Mouse (Mus musculus) urinary bladder, postnatal 25 days (tissue): ENCODE results near the gene Unc13c.

Experiments
- DNase-seq: peaks from one replicate; pipeline ENCODE4 v3.0.0; 2022; ENCODE audit warnings: low spot score

The Unc13c gene

GRCm38 (mm10) chr9:73968641-73969121 lies at the start of gene Unc13c:
Gene Unc13c, minus strand, starts transcription at chr9:73968966.
- peak; percentile 5 for DNase-seq

GRCm38 (mm10) chr9:74007976-74008686 lies 39.4 kb upstream of the Unc13c start:
- DNase-seq, result no peak

- no peak for DNase-seq
These were observed 33.7 kb upstream of the Unc13c start for GRCm38 (mm10) chr9:74002388-74002990.

- DNase-seq, result no peak
These were observed 19.3 kb upstream of the Unc13c start for GRCm38 (mm10) chr9:73988096-73988495.

GRCm38 (mm10) chr9:73987236-73987635 lies 18.5 kb upstream of the Unc13c start:
- DNase-seq, result no peak

- DNase-seq, result peak; percentile 71
These were observed 14.0 kb upstream of the Unc13c start for GRCm38 (mm10) chr9:73982597-73983344.

DNA sequence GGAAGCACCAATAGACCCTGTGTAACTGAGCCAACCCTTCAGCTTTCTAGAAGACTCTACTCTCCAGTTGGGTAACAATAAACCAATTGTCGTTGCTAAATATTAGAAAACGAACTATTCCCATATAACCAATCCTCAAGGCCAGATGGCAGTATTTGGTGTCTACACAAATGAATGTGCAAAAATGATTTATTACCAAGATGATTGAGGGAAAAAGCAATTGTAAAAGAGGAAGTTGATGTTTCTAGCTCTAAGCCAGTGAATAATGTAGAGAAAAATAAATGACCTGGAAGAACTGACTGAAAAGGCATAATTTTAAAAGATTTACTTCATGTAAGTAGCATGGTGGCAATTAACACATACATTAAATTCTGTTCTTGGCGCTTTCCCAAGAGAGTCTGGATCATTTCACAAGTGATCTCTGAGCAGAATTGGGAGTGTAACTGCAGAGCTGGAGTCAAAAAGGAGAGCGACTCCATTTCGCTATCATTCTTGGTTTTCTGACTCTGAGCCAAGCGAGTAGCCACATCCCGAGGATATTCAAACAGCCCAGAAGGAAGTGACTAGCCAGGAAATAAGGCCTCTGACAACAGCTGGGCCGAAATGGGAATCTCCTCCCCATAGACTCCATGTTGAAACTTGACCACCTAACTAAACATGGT lies 3.7 kb upstream of the Unc13c start:
- no peak for DNase-seq

- no peak for DNase-seq
These were observed 2.0 kb upstream of the Unc13c start for GRCm38 (mm10) chr9:73970717-73971116.

DNA sequence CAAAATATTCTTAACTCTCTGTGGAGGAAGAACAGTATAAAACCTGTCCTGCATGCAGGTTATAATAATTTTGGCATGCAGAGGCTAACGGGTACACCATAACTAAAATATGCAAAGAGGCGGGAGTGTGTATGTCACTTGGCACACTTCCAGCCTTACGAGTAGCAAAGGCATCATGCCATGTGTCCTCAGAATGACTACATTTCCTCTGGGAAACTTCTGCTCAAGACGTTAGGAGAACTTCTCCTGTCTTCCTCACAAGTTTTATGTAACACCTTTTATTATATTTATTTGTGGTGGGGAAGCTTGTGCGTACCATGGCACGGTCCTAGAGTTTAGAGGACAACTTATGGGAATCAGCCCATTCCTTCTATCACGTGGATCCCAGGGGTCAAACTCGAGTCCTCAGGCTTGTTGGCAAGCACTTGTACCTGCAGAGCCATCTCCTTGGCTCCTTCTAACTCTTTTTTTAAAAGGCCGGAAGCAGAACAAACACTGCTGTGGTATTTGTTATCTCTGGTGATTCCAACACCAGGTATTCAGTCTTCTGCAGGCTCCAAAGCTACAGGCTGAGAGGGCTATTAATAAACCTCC lies 3.3 kb downstream of the Unc13c start:
- no peak for DNase-seq

GRCm38 (mm10) chr9:73962471-73962870 lies 6.3 kb downstream of the Unc13c start:
- DNase-seq, result no peak

DNA sequence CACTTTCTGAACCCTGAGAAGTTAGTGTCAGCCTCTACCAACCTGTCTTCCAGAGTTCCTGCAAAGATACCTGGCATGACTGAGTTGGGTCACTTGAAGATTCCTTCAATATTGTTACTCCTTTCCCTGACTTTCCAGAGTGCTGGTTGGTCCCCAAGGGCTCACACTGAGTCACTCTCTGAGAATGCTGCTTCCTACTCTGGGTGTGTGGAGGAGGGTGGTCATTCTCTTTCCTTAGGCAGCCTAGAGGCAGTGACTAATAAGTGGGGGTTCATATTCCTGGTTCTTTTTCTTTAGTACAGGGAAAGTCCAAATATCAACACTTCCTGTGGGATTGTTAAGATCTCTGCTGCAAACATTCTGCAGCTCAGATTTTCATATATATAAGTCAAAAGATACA lies 16.4 kb downstream of the Unc13c start:
- no peak for DNase-seq

DNA sequence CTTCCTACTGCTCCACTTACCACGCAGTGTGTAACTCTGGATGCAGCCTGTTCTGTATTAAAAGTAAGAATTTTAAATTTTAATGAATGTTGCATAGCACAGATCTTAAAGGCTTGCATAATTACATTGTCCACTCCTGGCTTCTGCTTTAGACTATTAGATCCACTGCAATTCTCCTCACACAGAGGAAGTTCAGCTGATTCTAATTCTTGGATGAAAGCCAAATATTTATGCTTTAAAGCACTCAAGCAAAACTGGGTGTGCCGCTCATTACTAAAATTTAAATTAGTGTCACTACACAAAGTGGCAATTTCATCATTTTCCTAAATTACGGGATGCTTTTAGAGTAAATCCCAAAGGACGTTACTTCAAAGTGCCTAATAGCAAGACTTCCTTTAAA lies 17.2 kb downstream of the Unc13c start:
- DNase-seq, result no peak

GRCm38 (mm10) chr9:73934844-73935243 lies 33.9 kb downstream of the Unc13c start:
- no peak for DNase-seq

GRCm38 (mm10) chr9:73931988-73932387 lies 36.8 kb downstream of the Unc13c start:
- DNase-seq, result no peak

- DNase-seq, result no peak
These were observed 41.5 kb downstream of the Unc13c start for GRCm38 (mm10) chr9:73927276-73927675.

GRCm38 (mm10) chr9:73922449-73923115 lies 46.2 kb downstream of the Unc13c start:
- DNase-seq, result no peak

GRCm38 (mm10) chr9:73905959-73906358 lies 62.8 kb downstream of the Unc13c start:
- no peak for DNase-seq

GRCm38 (mm10) chr9:73898516-73898915 lies 70.2 kb downstream of the Unc13c start:
- no peak for DNase-seq

DNA sequence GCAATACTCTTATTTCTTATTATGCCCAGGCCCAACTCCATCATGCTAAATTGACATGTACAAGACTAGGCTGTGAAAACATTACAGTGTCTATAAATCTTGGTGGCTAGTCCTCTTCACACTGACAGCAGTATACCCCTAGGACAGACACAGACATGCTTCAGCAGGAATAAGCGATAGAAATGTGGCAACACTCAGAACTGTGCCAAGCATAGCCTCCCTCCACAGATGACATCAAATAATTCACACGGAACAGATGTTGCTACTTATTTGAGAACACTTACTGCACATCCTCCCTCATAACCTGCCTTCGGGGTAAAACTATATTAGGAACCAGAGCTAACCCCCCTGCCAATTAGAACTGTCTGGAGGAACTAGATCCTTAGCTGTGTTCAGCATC lies 72.6 kb downstream of the Unc13c start:
- DNase-seq, result no peak

GRCm38 (mm10) chr9:73883587-73883986 lies 85.2 kb downstream of the Unc13c start:
- no peak for DNase-seq

GRCm38 (mm10) chr9:73883143-73883542 lies 85.6 kb downstream of the Unc13c start:
- no peak for DNase-seq
